Mouse (Mus musculus): ENCODE measurements around the gene Lrp4. TPM values are rescaled to one million over a fixed set of nuclear protein-coding genes. Genes with fewer than 3 reads are reported as not detected.

Lrp4 gene
- polyA plus RNA-seq, 1 experiment from 2014 or later, result 1.5 TPM

- Histone ChIP-seq H3K9ac (replicated peaks) (peak within 1 kb of the TSS; percentile 26; the same call in 1 of the 2 replicates), H3K9me3 (ENCODE audit: low read length) (no peaks in the 10 kb centered on the region), H3K27ac (ENCODE audit: low read depth) (no peak within 1 kb of the TSS), H3K4me2 (ENCODE audit: low read depth, low read length) (peak within 1 kb of the TSS; percentile 79), H3K4me3 (ENCODE audit: low read depth, low read length) (peak within 1 kb of the TSS; percentile 59), H3K36me3 (replicated peaks; ENCODE audit: insufficient read depth, low read length) (no peaks in the 10 kb centered on the region), H3K4me1 (ENCODE audit: insufficient read depth) (peaks cover 6% of the 10 kb centered on the region), H3K27me3 (ENCODE audit: insufficient read depth, low read length) (no peaks in the 10 kb centered on the region)
- DNase-seq, result peak; percentile 87
- TF ChIP-seq CTCF (IDR thresholded peaks at IDR 0.05; ENCODE audit: low read depth), result no peak
- TF ChIP-seq EP300 (IDR thresholded peaks at IDR 0.05; ENCODE audit: low read depth), result no peak
- peak; percentile 97 for ATAC-seq
- WGBS (ENCODE audit: insufficient replicate concordance), result 3% methylated on average over 19 of the region's 19 CpGs
Observed at GRCm38 (mm10) chr2:91444286-91444892, 12.9 kb upstream of the Lrp4 start, which contains the start of gene 1110051M20Rik. Gene 1110051M20Rik (minus strand): TSS chr2:91444704.

- Histone ChIP-seq H3K27ac (ENCODE audit: low read depth) (no peak overlapping the region), H3K27me3 (ENCODE audit: insufficient read depth, low read length) (no peaks in the 10 kb centered on the region), H3K4me2 (ENCODE audit: low read depth, low read length) (no peak overlapping the region), H3K9me3 (ENCODE audit: low read length) (no peaks in the 10 kb centered on the region), H3K9ac (replicated peaks) (no peak overlapping the region), H3K4me1 (ENCODE audit: insufficient read depth) (0 out of 2 replicates have a peak, but pooled peaks cover 6% of the 10 kb centered on the region), H3K36me3 (replicated peaks; ENCODE audit: insufficient read depth, low read length) (no peaks in the 10 kb centered on the region), H3K4me3 (ENCODE audit: low read depth, low read length) (no peak overlapping the region)
- 59% methylated on average over 1 of the region's 1 CpGs for WGBS (ENCODE audit: insufficient replicate concordance)
- ATAC-seq (no peak), DNase-seq (no peak)
- TF ChIP-seq CTCF (IDR thresholded peaks at IDR 0.05; ENCODE audit: low read depth) (no peak), EP300 (IDR thresholded peaks at IDR 0.05; ENCODE audit: low read depth) (no peak)
Observed at GRCm38 (mm10) chr2:91449662-91450061, 7.6 kb upstream of the Lrp4 start.

GRCm38 (mm10) chr2:91450316-91450715, 7.0 kb upstream of the Lrp4 start:
- H3K9me3 ChIP-seq (ENCODE audit: low read length), result no peaks in the 10 kb centered on the region
- WGBS (ENCODE audit: insufficient replicate concordance), result 51% methylated on average over 9 of the region's 9 CpGs
- no peak overlapping the region for H3K9ac ChIP-seq (replicated peaks)
- TF ChIP-seq CTCF (IDR thresholded peaks at IDR 0.05; ENCODE audit: low read depth) (no peak), EP300 (IDR thresholded peaks at IDR 0.05; ENCODE audit: low read depth) (no peak)
- no peaks in the 10 kb centered on the region for H3K36me3 ChIP-seq (replicated peaks; ENCODE audit: insufficient read depth, low read length)
- DNase-seq, result peak; percentile 33
- H3K27me3 ChIP-seq (ENCODE audit: insufficient read depth, low read length), result no peaks in the 10 kb centered on the region
- H3K4me3 ChIP-seq (ENCODE audit: low read depth, low read length), result no peak overlapping the region
- peak; percentile 90 for ATAC-seq
- H3K4me1 ChIP-seq (ENCODE audit: insufficient read depth), result 0 out of 2 replicates have a peak, but pooled peaks cover 6% of the 10 kb centered on the region
- no peak overlapping the region for H3K4me2 ChIP-seq (ENCODE audit: low read depth, low read length)
- H3K27ac ChIP-seq (ENCODE audit: low read depth), result 0 out of 2 replicates have a peak overlapping the region, but pooled peaks have one; percentile 7

GRCm38 (mm10) chr2:91452658-91453057, 4.7 kb upstream of the Lrp4 start:
- no peak overlapping the region for H3K27ac ChIP-seq (ENCODE audit: low read depth)
- H3K27me3 ChIP-seq (ENCODE audit: insufficient read depth, low read length), result 0 out of 2 replicates have a peak, but pooled peaks cover 10% of the 10 kb centered on the region
- no peak overlapping the region for H3K4me2 ChIP-seq (ENCODE audit: low read depth, low read length)
- no peak for TF ChIP-seq CTCF (IDR thresholded peaks at IDR 0.05; ENCODE audit: low read depth)
- no peak for TF ChIP-seq EP300 (IDR thresholded peaks at IDR 0.05; ENCODE audit: low read depth)
- peaks cover 8% of the 10 kb centered on the region; the same call in 1 of the 2 replicates for H3K4me1 ChIP-seq (ENCODE audit: insufficient read depth)
- WGBS (ENCODE audit: insufficient replicate concordance), result 35% methylated on average over 8 of the region's 8 CpGs
- H3K36me3 ChIP-seq (replicated peaks; ENCODE audit: insufficient read depth, low read length), result no peaks in the 10 kb centered on the region
- ATAC-seq, result no peak
- no peak overlapping the region for H3K4me3 ChIP-seq (ENCODE audit: low read depth, low read length)
- no peaks in the 10 kb centered on the region for H3K9me3 ChIP-seq (ENCODE audit: low read length)
- no peak for DNase-seq
- no peak overlapping the region for H3K9ac ChIP-seq (replicated peaks)

- ATAC-seq (no peak), DNase-seq (no peak)
- 59% methylated on average over 9 of the region's 9 CpGs for WGBS (ENCODE audit: insufficient replicate concordance)
- no peaks in the 10 kb centered on the region for H3K36me3 ChIP-seq (replicated peaks; ENCODE audit: insufficient read depth, low read length)
- no peak overlapping the region for H3K4me2 ChIP-seq (ENCODE audit: low read depth, low read length)
- H3K9me3 ChIP-seq (ENCODE audit: low read length), result no peaks in the 10 kb centered on the region
- H3K27me3 ChIP-seq (ENCODE audit: insufficient read depth, low read length), result peaks cover 18% of the 10 kb centered on the region
- TF ChIP-seq EP300 (IDR thresholded peaks at IDR 0.05; ENCODE audit: low read depth) (no peak), CTCF (IDR thresholded peaks at IDR 0.05; ENCODE audit: low read depth) (no peak)
- no peak overlapping the region for H3K4me3 ChIP-seq (ENCODE audit: low read depth, low read length)
- peaks cover 16% of the 10 kb centered on the region; the same call in 1 of the 2 replicates for H3K4me1 ChIP-seq (ENCODE audit: insufficient read depth)
- H3K27ac ChIP-seq (ENCODE audit: low read depth), result no peak overlapping the region; the same call in 1 of the 2 replicates
- H3K9ac ChIP-seq (replicated peaks), result no peak overlapping the region
Observed at GRCm38 (mm10) chr2:91453231-91454075, 3.9 kb upstream of the Lrp4 start.

- H3K9ac ChIP-seq (replicated peaks), result no peak overlapping the region
- H3K9me3 ChIP-seq (ENCODE audit: low read length), result no peaks in the 10 kb centered on the region
- no peak overlapping the region for H3K4me3 ChIP-seq (ENCODE audit: low read depth, low read length)
- no peak overlapping the region for H3K27ac ChIP-seq (ENCODE audit: low read depth)
- 69% methylated on average over 3 of the region's 3 CpGs for WGBS (ENCODE audit: insufficient replicate concordance)
- no peak overlapping the region for H3K4me2 ChIP-seq (ENCODE audit: low read depth, low read length)
- TF ChIP-seq CTCF (IDR thresholded peaks at IDR 0.05; ENCODE audit: low read depth) (no peak), EP300 (IDR thresholded peaks at IDR 0.05; ENCODE audit: low read depth) (no peak)
- peaks cover 25% of the 10 kb centered on the region for H3K4me1 ChIP-seq (ENCODE audit: insufficient read depth)
- H3K27me3 ChIP-seq (ENCODE audit: insufficient read depth, low read length), result peaks cover 27% of the 10 kb centered on the region
- H3K36me3 ChIP-seq (replicated peaks; ENCODE audit: insufficient read depth, low read length), result no peaks in the 10 kb centered on the region
- ATAC-seq (no peak), DNase-seq (no peak)
Observed at GRCm38 (mm10) chr2:91454434-91454833, 2.9 kb upstream of the Lrp4 start.
